Mouse (Mus musculus) telencephalon, adult 2 months (tissue): Measurements from ENCODE around the gene Pkd2.
"Not testable (repeated sequence)": the region's sequence is repeated elsewhere in the genome, so short reads cannot be mapped to it uniquely, and the experiment has no call there.

Source experiments
- DNase-seq: peaks from one replicate; pipeline ENCODE4 v3.0.0-alpha.2; 2011; ENCODE audit warnings: low read depth, low spot score

Gene Pkd2

DNA sequence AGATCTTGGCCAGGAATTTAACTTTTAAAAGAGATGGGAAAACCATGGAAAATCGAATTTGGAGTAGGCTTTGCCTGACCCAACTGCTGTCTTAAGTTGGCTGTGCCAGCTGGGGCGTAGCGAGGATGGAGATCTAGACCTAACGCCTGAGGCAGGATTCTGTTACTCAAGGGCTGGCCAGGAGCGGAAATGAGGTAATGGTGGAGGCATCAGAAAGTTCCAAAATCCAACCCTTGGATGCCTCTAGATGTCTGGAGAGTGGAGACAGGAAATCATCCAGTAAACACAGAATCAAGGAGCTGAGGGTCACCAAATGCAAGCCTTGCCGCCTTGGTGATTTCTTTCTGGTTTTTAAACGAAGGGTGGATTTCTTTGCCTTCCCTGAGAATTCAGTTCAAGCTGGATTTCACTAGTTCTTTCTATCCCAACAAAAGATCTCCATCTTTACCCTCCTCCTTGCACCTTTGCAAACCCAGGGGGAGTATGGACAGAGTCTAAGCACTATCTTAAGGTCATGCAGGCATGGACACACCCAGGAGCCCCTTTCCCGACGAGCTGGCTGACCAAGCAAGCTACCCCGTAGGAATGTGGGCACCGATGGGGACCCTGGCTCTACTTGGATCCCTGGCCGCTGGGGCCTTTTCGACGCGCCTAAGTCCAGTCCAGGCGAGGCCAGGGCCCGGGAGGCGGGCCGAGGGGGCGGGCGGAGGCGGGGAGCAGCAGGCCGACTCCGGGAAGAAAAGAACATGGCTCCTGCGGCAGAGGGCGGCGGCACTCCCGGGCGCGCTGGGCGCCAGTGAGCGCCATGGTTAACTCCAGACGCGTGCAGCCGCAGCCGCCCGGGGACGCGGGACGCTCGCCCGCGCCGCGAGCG, at the start of gene Pkd2:
TSS of gene Pkd2 (plus strand) at position 619 of the 874 bp plus-strand sequence.
- no peak for DNase-seq

DNA sequence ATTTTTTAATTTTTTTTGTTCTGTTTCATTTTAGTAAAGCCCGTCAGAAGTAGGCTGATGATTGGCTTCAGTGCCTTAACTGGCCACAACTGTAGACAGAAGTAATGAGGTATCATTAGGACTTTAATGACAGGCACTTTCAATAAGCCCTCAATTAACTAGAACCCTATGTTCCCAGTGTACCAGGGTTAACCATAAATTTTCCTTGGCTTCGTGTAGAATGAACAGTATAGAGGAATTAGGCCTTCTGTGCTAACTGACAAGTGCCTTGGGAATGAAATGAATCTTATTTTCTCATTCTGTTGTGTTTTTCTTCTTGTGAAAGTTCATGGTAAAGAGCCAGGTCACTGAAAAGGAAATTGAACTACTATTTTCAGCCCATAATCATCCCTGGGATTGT, 43.3 kb upstream of the Pkd2 start:
- DNase-seq, result no peak

DNA sequence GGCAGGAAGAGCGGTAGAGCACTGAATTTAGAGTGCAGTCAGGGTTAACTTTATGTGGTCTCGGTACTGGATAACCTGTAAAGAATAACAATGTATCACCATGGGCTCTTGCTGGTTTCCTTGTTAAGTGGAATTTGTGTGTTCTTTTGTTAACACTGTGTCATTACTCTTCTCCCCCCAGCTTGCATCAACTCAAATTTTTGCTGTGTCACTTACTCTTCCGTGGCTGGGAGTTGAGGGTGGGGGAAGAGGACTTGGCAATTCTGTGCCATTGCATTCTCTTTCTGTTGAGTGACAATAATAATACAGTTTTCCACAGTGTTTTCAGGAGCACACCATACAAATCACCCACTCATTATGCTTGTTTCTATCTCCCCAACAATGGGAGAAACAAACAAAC, 42.2 kb upstream of the Pkd2 start:
- DNase-seq, result no peak

DNA sequence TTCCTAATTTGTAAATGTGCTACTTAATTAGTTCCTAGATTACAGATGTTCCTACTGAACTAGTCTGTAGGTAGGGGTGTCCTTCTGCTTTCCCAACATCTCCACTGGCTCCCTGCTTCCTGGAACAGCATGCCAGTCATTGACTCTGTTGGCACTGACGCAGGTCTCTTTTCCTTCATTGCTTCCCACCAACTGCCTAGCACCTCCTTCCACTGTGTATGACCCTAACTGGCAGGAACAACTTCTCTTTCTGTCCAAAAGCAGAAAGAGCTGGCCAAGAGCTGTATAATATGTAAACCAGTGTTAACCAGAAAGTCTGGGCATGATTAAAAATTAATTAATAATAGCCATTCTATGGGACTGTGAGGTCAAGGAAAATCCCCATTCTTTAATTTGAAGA, 41.5 kb upstream of the Pkd2 start:
- no peak for DNase-seq

DNA sequence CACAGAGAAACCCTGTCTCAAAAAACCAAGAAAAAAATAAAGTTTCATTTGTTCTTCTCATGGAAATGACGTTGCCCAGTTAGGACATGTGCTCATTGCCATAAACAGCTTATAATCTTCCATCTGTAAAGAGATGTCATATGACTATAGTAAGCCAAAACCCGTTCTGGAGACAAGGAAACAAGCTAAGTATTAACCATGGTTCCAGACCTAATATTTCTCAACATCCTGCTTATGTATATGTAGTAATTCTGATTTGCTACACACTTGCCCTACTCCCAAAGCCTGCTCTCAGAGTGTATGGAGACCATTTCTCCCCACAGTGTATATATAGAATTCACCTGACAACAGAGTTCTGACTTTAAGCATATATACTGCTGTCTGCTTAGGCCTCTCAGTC, 37.2 kb upstream of the Pkd2 start:
- no peak for DNase-seq

DNA sequence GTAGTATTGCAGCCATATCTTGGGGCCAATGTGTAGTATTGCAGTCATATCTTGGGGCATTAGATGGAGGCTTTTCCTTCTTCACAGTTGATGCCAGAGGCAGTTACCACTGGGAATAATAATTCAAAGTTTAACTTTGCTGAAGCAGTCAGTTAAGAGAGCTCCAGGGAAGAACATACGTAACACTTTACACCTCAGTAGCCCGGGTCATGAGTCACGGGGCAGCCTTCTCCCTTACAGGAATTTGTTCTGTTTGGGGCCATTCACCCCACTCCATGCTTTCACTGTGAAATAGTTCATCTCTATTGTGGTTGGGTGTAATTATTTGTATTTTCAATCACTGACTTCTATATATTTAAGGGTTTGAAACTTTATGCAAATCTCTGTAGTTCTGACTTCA, 35.4 kb upstream of the Pkd2 start:
- DNase-seq, result no peak

DNA sequence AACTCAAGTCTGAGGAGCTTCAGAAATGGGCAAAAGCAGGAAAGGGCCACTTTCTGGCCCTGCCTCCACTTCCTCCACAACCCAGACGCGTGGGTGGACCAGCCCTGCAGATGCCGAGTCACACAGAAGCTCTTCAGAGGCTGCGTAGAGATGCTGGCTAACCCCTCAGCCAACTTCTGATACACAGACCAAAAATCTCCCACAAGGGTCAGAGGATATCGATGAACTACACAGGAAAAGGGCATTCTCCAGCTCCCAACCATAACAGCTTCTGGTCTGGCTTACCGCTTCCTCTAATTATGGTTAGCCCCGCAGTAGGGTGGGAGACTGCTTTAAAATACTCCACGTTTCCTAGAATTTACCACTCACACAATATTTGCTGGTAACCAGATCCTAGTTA, 33.3 kb upstream of the Pkd2 start:
- DNase-seq, result no peak

DNA sequence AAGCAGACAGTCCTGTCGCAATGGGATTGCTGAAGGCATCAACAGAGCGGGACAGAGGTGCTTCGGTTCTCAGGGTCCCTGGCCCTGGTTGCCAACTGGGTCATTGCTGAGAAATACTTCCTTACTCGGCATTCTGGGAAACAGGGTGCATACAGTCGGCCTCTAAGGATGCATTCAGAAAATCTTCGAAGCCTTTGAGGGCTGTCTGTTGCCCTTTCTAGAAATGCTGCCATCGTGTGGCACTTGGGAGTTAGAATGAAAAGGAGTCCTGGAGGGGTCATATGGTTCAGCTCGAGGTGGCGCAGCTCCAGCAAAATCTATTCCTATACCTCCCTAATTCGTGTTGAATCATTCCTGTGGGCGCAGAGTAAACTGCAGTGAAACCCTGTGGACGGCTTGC, 26.4 kb upstream of the Pkd2 start:
- DNase-seq, result no peak

DNA sequence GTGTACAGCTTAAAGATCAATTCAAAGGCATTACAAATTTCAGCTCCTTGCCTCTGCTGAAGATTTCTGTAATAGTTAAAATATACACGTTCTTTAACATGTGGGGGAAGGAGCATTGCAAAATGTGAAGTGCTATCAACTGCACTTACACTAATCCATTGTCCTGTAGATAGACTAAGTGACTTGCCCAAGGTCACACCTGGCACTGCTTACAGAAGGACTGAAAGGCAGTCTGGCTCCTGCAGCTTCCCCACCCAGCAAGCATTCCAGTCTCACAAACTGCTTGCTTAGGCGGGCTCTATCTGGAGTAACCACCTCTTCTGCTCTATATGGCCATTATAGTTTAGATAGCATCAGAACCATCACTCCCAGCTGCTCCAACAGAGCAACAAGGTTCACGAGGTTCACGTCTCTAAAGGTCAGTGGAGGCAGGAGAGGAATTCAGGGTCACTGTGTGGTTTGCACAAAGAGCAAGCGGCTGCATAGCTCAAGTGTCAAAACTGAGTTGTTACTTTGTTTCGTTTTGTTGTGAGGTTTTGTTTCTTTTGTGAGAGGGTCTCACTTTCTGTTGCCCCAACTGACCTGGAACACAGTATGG, 25.2 kb upstream of the Pkd2 start:
- no peak for DNase-seq

DNA sequence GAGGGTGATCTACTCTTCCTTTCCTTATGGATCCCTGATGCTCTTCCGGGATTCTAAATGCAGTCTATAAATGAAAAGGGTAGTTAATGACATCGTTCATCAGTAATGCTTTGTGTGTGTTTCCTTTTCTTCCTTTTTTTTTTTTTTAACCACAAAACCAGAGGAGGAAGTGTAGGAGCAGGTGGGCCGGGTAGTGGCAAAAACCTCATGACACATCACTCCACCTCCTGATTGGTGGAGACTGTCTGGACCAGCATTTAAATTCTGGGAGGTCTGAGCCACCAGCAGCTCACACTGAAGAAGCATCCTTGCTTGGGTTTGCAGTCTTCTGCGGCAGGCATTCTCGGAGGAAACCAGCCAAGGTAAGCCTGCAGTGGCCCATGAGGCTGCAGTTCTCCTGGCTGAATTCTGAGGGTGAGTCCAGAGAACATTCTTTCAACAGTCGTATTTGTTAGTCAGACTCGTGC, 24.4 kb upstream of the Pkd2 start, which contains the start of gene Spp1:
TSS of gene Spp1 (plus strand) at position 284 of the 467 bp plus-strand sequence.
- DNase-seq, result no peak

DNA sequence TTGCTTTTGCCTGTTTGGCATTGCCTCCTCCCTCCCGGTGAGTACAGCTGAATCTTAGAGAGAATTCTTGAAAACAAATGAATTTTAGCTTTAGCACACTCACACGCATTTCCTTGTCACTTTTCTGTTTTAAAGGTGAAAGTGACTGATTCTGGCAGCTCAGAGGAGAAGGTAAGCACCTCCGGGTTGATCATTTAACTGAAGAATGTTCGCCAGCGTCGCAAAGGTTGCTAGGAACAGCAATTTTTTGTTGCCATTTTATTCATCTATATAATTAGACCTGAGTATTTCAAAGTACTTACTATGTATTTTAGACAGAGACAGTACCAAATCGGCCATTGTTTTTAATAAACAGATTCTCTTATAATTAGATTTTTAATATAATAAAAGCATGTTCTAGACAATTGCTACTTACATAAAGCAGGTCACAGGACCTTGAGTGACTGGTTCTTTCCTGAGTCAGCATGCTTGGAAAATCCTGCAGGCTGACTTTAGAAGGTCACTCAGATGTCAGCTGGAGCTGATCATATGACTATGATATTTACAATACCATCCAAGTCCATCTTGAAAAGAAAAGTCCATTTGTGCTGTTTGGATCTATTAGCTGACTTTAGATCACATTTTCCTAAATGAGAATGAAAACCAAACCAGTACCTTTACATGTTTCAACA, 22.7 kb upstream of the Pkd2 start:
- no peak for DNase-seq

DNA sequence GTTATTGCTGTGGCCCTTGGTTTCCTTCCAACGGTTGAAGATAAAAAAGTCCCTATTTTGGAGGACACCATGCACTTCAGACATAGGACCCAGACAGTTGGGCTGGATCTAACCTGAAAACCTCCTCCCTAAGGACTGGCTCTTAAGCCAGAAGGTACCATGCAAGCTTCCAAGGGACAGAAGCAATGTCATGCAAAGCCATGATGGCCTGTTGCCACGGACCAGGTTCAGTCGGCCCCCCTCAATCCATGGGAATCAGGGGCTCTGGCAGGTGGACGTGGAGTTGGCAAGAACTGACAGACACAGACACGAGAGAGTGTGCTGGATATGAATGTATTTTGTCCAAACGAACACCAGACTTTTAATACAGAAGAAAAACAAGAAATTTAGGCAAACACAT, 16.9 kb upstream of the Pkd2 start:
- DNase-seq, result no peak

DNA sequence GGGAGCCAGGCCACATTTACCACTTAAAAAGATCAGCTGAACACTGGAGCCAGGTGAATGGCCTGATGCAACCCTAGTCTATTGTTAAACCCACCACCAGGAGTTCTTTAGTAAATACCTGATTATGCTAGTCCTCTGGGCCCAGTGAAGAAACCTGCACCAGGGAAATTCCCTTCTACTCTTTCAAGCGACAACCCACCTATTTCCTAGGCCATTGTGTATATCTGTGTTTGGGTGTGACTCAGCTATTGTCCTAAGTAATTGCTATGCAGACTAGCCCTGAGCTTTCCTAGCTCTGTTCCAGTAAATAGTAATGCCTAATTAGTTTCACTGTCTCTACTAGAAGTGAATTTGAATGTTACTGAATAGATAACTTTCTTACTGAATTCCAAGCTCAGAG, 16.4 kb upstream of the Pkd2 start:
- no peak for DNase-seq

DNA sequence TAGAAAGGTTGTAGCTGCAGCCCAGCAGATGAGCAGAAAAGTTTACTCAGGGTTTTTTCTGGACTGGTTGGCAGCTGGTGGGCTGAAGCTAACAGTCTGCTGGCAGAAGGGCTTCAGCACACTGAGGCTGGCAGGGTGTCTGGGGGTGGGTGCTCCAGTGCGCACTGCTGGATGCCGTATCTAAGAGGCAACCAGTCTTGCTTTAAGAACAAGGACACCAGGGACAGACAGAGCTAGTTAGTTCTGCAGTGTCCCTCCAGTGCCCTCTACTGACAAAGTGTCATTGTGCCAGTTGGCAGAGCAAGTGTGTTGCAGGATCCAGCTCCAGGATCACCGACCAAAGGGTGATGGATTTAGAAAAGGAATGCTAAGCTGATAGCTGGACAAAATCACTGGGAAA, 13.1 kb upstream of the Pkd2 start:
- peak; percentile 68 for DNase-seq

DNA sequence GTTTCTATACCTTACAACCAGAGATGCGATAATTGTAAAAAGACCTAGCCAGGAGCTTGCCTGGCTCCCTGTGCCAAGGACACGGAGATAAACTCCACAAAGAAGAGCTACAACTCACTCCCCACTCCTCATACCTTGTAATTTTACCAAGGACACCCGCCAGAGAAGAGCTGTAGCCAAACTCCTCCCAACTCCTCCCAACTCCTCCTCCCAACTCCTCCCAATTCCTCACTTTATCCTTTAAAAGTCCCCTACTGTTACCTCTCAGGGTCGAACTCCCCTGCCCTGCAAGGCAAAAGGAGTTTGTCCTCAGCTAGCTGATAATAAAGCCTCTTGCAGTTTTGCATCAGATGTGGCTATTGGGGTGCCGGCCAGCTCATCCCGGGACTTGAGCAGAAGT, 10.9 kb upstream of the Pkd2 start:
- DNase-seq, result not testable (repeated sequence)

DNA sequence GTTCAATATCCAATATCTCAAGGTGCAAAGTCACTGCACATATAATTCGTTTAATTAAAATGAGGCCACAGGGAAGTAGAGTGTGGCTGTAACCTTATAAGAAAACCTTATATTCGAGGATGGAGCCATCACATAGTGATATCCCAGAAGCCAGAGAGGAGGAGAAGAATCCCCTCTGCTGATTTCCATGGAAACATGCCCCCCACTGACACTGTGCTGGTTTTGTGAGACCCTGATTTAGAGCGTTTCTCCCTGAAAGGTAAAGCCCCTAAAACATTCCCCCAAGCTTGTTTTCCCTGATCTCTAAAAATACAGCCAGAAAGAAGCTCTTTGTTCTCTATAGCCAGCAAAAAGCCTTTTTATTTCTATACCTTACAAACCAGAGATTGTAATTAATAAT, 9.8 kb upstream of the Pkd2 start:
- DNase-seq, result no peak

DNA sequence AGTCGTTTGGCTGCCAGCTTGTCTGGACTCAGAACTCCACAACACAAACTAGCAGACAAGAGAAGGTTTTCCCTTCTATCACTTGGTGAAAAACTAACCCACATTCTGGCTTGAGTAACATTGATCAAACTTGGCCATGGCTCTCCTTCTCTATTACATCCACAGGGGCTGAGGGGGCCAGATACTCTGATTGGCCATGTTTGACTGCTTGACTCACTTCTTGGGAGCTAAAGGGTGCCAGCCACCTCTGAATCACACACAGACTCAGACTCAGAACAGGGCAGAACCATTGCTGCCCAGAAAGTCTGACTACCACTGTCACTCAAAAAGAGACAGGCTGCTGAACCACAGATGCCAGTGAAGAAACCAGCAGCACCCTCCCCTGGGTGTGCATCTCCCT, 6.2 kb upstream of the Pkd2 start:
- no peak for DNase-seq

DNA sequence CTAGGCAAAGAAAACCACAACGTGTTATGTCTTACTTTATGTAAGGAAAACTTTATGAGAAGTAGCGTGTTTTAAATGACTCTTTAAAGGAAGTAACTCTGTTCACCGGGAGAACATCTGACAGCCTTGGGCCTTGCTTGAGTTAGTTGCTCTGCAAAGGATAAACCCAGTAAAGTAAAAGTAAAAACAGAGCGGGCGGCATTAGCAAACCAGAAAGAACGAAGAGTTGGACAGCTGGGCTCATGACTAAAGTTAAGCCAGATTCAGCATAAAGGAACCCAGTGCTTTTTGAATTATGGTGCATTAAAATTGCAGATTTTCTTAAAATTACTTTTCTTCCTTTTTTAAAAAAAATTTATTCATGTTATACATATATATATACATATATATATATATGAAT, 4.7 kb upstream of the Pkd2 start:
- DNase-seq, result no peak

DNA sequence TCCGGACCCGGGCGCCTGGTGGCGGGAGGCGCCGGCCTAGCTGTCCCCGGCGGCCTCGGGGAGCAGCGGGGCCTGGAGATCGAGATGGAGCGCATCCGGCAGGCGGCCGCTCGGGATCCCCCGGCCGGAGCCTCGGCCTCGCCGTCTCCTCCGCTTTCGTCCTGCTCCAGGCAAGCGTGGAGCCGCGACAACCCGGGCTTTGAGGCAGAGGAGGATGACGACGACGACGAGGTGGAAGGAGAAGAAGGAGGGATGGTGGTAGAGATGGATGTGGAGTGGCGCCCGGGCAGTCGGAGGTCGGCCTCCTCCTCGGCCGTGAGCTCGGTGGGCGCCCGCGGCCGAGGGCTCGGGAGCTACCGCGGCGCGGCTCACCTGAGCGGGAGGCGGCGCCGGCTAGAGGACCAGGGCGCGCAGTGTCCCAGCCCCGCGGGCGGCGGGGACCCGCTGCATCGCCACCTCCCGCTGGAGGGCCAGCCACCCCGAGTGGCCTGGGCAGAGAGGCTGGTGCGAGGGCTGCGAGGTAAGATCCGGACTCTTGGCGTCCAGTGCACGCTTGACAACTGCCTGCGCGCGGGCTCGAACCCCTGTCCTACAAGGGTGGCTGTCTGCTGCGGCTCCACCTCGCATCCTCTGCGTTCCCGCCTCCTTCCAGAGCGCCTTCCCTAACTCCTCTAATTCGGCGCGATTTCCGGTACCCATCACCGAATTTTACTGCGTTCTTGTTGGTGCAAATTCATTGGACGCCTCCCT, 631 bp downstream of the Pkd2 start:
- peak; percentile 73 for DNase-seq

DNA sequence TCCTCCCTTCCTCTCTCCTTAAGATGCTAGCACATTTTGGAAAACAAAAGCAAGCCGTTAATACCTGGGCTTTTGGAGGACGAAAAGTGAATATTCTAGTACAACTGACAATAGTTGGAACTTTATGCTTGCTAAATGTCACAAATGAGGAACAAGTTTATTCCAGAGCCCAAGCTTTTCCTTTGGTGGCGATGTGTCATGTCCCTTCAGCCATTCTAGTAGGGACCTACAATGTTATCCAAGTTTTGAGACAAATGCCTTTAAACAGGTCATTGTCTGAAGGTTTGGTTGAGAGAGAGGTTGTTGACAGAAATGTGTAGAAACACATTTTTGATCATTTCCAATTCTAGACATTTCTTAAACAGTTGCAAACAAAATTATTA, 1.2 kb downstream of the Pkd2 start:
- no peak for DNase-seq

DNA sequence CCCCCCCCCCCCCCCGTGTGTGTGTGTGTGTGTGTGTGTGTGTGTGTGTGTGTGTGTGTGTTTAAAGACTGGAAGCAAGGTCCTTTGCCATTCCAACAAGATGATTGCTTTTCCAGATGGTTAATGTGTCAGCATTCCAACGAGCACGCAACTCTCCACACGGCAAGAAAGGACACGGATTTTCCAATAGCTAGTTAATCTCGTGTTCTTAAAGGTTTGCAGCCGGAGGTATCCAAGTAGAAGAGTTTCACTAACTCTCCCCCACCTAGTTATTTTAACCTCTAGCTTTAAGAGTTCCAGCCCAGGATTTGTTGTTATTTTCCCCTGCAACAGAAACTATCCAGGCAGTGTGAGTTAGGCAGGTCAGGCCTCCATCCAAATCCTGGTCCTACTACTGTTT, 1.6 kb downstream of the Pkd2 start:
- no peak for DNase-seq

DNA sequence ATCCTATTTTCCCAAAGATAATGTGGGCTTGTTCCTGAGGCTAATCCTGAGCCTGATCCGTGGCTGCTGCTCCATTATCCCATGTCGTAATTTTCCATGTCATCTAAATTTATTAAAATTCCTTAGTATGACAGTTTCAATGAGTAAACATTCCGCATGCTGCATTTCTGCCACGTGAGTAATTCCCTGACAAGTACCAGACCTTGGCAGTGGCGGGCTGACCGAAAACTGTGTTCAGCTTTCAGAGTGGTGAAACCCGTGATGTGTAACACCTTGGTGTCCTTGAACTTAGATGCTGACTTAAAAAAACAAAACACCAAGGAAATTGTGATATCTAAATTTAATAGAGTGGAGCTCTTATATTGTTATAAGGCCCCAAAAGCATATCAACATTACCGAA, 6.0 kb downstream of the Pkd2 start:
- no peak for DNase-seq
